In genomic region chr6:11737667-11738066, GRCm38 (mm10) we compare ENCODE assay signal across 23 mouse cellular contexts.
"Had no signal": no experiment of that assay in that cellular context is flagged by ENCODE, and none has a peak within 500 bp of the region (broad histone marks: within the 10 kb centered on the region; RNA-seq: fewer than 3 reads in every experiment).

No protein-coding gene starts in this region.

- H3K36me3 ChIP-seq: heart, embryonic 10.5 days; heart, embryonic 12.5 days; hindbrain, embryonic 10.5 days; hindbrain, embryonic 12.5 days; hindbrain, embryonic 15.5 days; kidney, embryonic 15.5 days; limb, embryonic 10.5 days; limb, embryonic 12.5 days; liver, embryonic 15.5 days had no signal

- H3K9ac ChIP-seq: heart, embryonic 12.5 days; hindbrain, embryonic 12.5 days; hindbrain, embryonic 15.5 days; kidney, embryonic 15.5 days; limb, embryonic 12.5 days; liver, embryonic 15.5 days had no signal

- H3K27ac ChIP-seq: heart, embryonic 10.5 days; hindbrain, embryonic 10.5 days; hindbrain, embryonic 12.5 days; hindbrain, embryonic 15.5 days; hindbrain, postnatal 0 days; kidney, embryonic 15.5 days; kidney, postnatal 0 days; left cerebral cortex, adult 2 months; limb, embryonic 10.5 days; limb, embryonic 12.5 days; liver, embryonic 15.5 days had no signal

- H3K4me3 ChIP-seq: heart, embryonic 10.5 days; heart, embryonic 12.5 days; hindbrain, embryonic 10.5 days; hindbrain, embryonic 12.5 days; hindbrain, embryonic 15.5 days; kidney, embryonic 15.5 days; left cerebral cortex, adult 2 months; limb, embryonic 10.5 days; limb, embryonic 12.5 days; liver, embryonic 15.5 days had no signal

- ATAC-seq: hindbrain, postnatal 0 days; intestine, embryonic 16.5 days had no signal

- H3K4me1 ChIP-seq: heart, embryonic 10.5 days; heart, embryonic 12.5 days; hindbrain, embryonic 10.5 days; hindbrain, embryonic 12.5 days; hindbrain, embryonic 15.5 days; kidney, embryonic 15.5 days; limb, embryonic 10.5 days; limb, embryonic 12.5 days had no signal

- H3K4me2 ChIP-seq: heart, embryonic 12.5 days; hindbrain, embryonic 12.5 days; hindbrain, embryonic 15.5 days; kidney, embryonic 15.5 days; limb, embryonic 12.5 days; liver, embryonic 15.5 days had no signal

- H3K9me3 ChIP-seq: heart, embryonic 10.5 days; heart, embryonic 12.5 days; hindbrain, embryonic 10.5 days; hindbrain, embryonic 12.5 days; hindbrain, embryonic 15.5 days; kidney, embryonic 15.5 days; limb, embryonic 10.5 days; limb, embryonic 12.5 days; liver, embryonic 15.5 days had no signal

- DNase-seq: gastrocnemius, postnatal 25 days; heart, adult 18-20 months; heart, postnatal 10 days; heart, postnatal 4 days; kidney, adult 11 months; kidney, adult 2 months; kidney, adult 9 months; kidney, postnatal 14 days; kidney, postnatal 36 days; layer of hippocampus, adult 9-11 months had no signal

- H3K27me3 ChIP-seq: heart, embryonic 12.5 days; hindbrain, embryonic 12.5 days; hindbrain, embryonic 15.5 days; kidney, embryonic 15.5 days; limb, embryonic 12.5 days; liver, embryonic 15.5 days had no signal
